Mouse (Mus musculus): ENCODE measurements around the gene Rps27.

GRCm38 (mm10) chr3:90213956-90214684, 669 bp upstream of the Rps27 start:
- TF ChIP-seq CTCF (IDR thresholded peaks at IDR 0.05; ENCODE audit: low read depth) (no peak), EP300 (IDR thresholded peaks at IDR 0.05; ENCODE audit: low read depth) (no peak)
